Comparison of ENCODE assay signal across 8 mouse cellular contexts in genomic region chr19:5559631-5560456, GRCm38 (mm10). TPM values are rescaled to one million over a fixed set of nuclear protein-coding genes. Genes with fewer than 3 reads are reported as not detected.
DNase-seq lines count a peak whose midpoint lies in the region; ATAC-seq and TF ChIP-seq lines count a peak whose summit lies in the region.

No protein-coding gene starts in this region.

- peak overlapping the region; percentile 73 for H3K27ac ChIP-seq in testis, adult 2 months (ENCODE audit: control insufficient read depth, insufficient read depth, low read depth, low read length)
- H3K27ac ChIP-seq in forebrain, embryonic 14.5 days (ENCODE audit: low read depth, low read length), result no peak overlapping the region
- no peak overlapping the region for H3K27ac ChIP-seq in neural tube, embryonic 13.5 days (replicated peaks)

- H3K36me3 ChIP-seq in testis, adult 2 months (ENCODE audit: control insufficient read depth, insufficient read depth, low read length), result no peaks in the 10 kb centered on the region
- H3K36me3 ChIP-seq in forebrain, embryonic 14.5 days (ENCODE audit: control insufficient read depth, insufficient read depth, low read length), result no peaks in the 10 kb centered on the region
- H3K36me3 ChIP-seq in neural tube, embryonic 13.5 days, result no peaks in the 10 kb centered on the region

- H3K4me1 ChIP-seq in testis, adult 2 months (ENCODE audit: control insufficient read depth, insufficient read depth, low read length), result peaks cover 33% of the 10 kb centered on the region
- H3K4me1 ChIP-seq in forebrain, embryonic 14.5 days (ENCODE audit: control insufficient read depth, insufficient read depth, low read length), result 0 out of 2 replicates have a peak, but pooled peaks cover 6% of the 10 kb centered on the region
- peaks cover 20% of the 10 kb centered on the region for H3K4me1 ChIP-seq in neural tube, embryonic 13.5 days (replicated peaks)

- H3K9ac ChIP-seq in forebrain, embryonic 14.5 days (ENCODE audit: low read length), result peak overlapping the region; percentile 29; the same call in 1 of the 2 replicates
- H3K9ac ChIP-seq in neural tube, embryonic 13.5 days, result peak overlapping the region; percentile 55

- peak overlapping the region; percentile 87 for H3K4me3 ChIP-seq in testis, adult 2 months (ENCODE audit: control insufficient read depth, low read depth, low read length)
- peak overlapping the region; percentile 27 for H3K4me3 ChIP-seq in forebrain, embryonic 14.5 days (ENCODE audit: low read depth, low read length)
- H3K4me3 ChIP-seq in neural tube, embryonic 13.5 days, result peak overlapping the region; percentile 29

- H3K9me3 ChIP-seq in forebrain, embryonic 14.5 days (replicated peaks; ENCODE audit: control insufficient read depth, low read length), result no peaks in the 10 kb centered on the region
- no peaks in the 10 kb centered on the region for H3K9me3 ChIP-seq in neural tube, embryonic 13.5 days

- intact Hi-C loops in left cerebral cortex, postnatal 10 days (cut with DNase I), result no loop called here

- TF ChIP-seq CTCF in testis, adult 2 months (IDR thresholded peaks at IDR 0.05; ENCODE audit: control insufficient read depth, insufficient read depth, insufficient replicate concordance, low read depth, low read length), result no peak

- WGBS in forebrain, embryonic 14.5 days, result 1% methylated on average over 69 of the region's 69 CpGs
- under 1% methylated on average over 69 of the region's 69 CpGs for WGBS in neural tube, embryonic 13.5 days

- H3K27me3 ChIP-seq in testis, adult 2 months (ENCODE audit: control insufficient read depth, insufficient read depth, low read length), result no peaks in the 10 kb centered on the region
- peaks cover 58% of the 10 kb centered on the region for H3K27me3 ChIP-seq in forebrain, embryonic 14.5 days (replicated peaks; ENCODE audit: control insufficient read depth, insufficient read depth, low read length)
- H3K27me3 ChIP-seq in neural tube, embryonic 13.5 days, result peaks cover 99% of the 10 kb centered on the region

- no peak for DNase-seq in testis, postnatal 10 days (ENCODE audit: low spot score)
- DNase-seq in forebrain, embryonic 14.5 days (ENCODE audit: low spot score), result no peak
- DNase-seq in kidney, postnatal 4 days, result peak; percentile 74 to 84
- no peak for DNase-seq in left cerebral cortex, postnatal 10 days (ENCODE audit: extremely low spot score in 1 of 2, low spot score in 2 of 2)
- DNase-seq in left cerebral cortex, adult 8-10 months (ENCODE audit: low spot score in 2 of 2), result no peak

- TF ChIP-seq POLR2A in testis, adult 2 months (IDR thresholded peaks at IDR 0.05; ENCODE audit: control insufficient read depth, low read depth, low read length), result no peak; the same call in none of the 2 replicates

- H3K4me2 ChIP-seq in forebrain, embryonic 14.5 days (ENCODE audit: low read length), result peak overlapping the region; percentile 48
- H3K4me2 ChIP-seq in neural tube, embryonic 13.5 days, result peak overlapping the region; percentile 59

- ATAC-seq in forebrain, embryonic 14.5 days, result no peak
- ATAC-seq in neural tube, embryonic 13.5 days (ENCODE audit: low read depth), result no peak
- no peak for ATAC-seq in inflammation-experienced regulatory T-cells, adult 6 months

RNA-seq across cellular contexts. Expression of gene Ovol1, which starts 0.6 kb away (rescaled TPM):
- 8.5 and 10.1 TPM in 2 replicates for polyA plus RNA-seq in testis, adult 2 months (2012; rRNA removed)
- 0.16 TPM in 1 of 2 replicates, not detected in the other for polyA plus RNA-seq in forebrain, embryonic 14.5 days (2014; fragmentation: Nextera tagmentation; extraction: Ambion mirVana)
- 0.11 TPM in 1 of 2 replicates, not detected in the other for polyA plus RNA-seq in neural tube, embryonic 13.5 days (2015; fragmentation: Nextera tagmentation; extraction: Ambion mirVana)
- not detected for total RNA-seq in left cerebral cortex, postnatal 10 days (2021)
- not detected for polyA plus RNA-seq in inflammation-experienced regulatory T-cells, adult 6 months (2017; shearing (Covaris generic))
- total RNA-seq in left cerebral cortex, adult 8-10 months (2022), result not detected

RNA-seq across cellular contexts. Expression of gene Ap5b1, which starts 8.0 kb away (rescaled TPM):
- polyA plus RNA-seq in testis, adult 2 months (2012; rRNA removed), result 15.4 and 16.7 TPM in 2 replicates
- polyA plus RNA-seq in forebrain, embryonic 14.5 days (2014; fragmentation: Nextera tagmentation; extraction: Ambion mirVana), result 1.5 and 1.6 TPM in 2 replicates
- polyA plus RNA-seq in neural tube, embryonic 13.5 days (2015; fragmentation: Nextera tagmentation; extraction: Ambion mirVana), result 2.9 and 3.5 TPM in 2 replicates
- total RNA-seq in left cerebral cortex, postnatal 10 days (2021), result 1 to 10 TPM; 8.3 to 9.2 TPM
- 1 to 10 TPM; 5.8 to 7.4 (median 6.5) TPM for polyA plus RNA-seq in inflammation-experienced regulatory T-cells, adult 6 months (2017; shearing (Covaris generic))
- 1 to 10 TPM; 6.9 to 9.1 (median 7.8) TPM for total RNA-seq in left cerebral cortex, adult 8-10 months (2022)

RNA-seq across cellular contexts. Expression of gene Rnaseh2c, which starts 41.8 kb away (rescaled TPM):
- 27.3 and 36.7 TPM in 2 replicates for polyA plus RNA-seq in testis, adult 2 months (2012; rRNA removed)
- polyA plus RNA-seq in forebrain, embryonic 14.5 days (2014; fragmentation: Nextera tagmentation; extraction: Ambion mirVana), result 85.7 and 95.8 TPM in 2 replicates
- polyA plus RNA-seq in neural tube, embryonic 13.5 days (2015; fragmentation: Nextera tagmentation; extraction: Ambion mirVana), result 79.2 and 87.8 TPM in 2 replicates
- total RNA-seq in left cerebral cortex, postnatal 10 days (2021), result 10 to 100 TPM; 68.2 to 71.7 TPM
- polyA plus RNA-seq in inflammation-experienced regulatory T-cells, adult 6 months (2017; shearing (Covaris generic)), result 100 to 1,000 TPM in 1 of 3 experiments, 10 to 100 TPM in 2; 40.8 to 104 (median 97.1) TPM
- 10 to 100 TPM; 68.0 to 88.2 (median 72.1) TPM for total RNA-seq in left cerebral cortex, adult 8-10 months (2022)

RNA-seq across cellular contexts. Expression of gene Snx32, which starts 49.5 kb away (rescaled TPM):
- polyA plus RNA-seq in testis, adult 2 months (2012; rRNA removed), result 11.0 and 12.7 TPM in 2 replicates
- polyA plus RNA-seq in forebrain, embryonic 14.5 days (2014; fragmentation: Nextera tagmentation; extraction: Ambion mirVana), result 55.3 and 73.2 TPM in 2 replicates
- polyA plus RNA-seq in neural tube, embryonic 13.5 days (2015; fragmentation: Nextera tagmentation; extraction: Ambion mirVana), result 69.9 and 74.3 TPM in 2 replicates
- total RNA-seq in left cerebral cortex, postnatal 10 days (2021), result 10 to 100 TPM; 76.9 to 77.8 TPM
- 10 to 100 TPM; 11.7 to 26.7 (median 20.0) TPM for polyA plus RNA-seq in inflammation-experienced regulatory T-cells, adult 6 months (2017; shearing (Covaris generic))
- 10 to 100 TPM; 82.4 to 93.9 (median 89.3) TPM for total RNA-seq in left cerebral cortex, adult 8-10 months (2022)

RNA-seq across cellular contexts. Expression of gene Kat5, which starts 50.2 kb away (rescaled TPM):
- polyA plus RNA-seq in testis, adult 2 months (2012; rRNA removed), result 108 and 120 TPM in 2 replicates
- 43.7 and 49.7 TPM in 2 replicates for polyA plus RNA-seq in forebrain, embryonic 14.5 days (2014; fragmentation: Nextera tagmentation; extraction: Ambion mirVana)
- polyA plus RNA-seq in neural tube, embryonic 13.5 days (2015; fragmentation: Nextera tagmentation; extraction: Ambion mirVana), result 72.3 and 77.2 TPM in 2 replicates
- 10 to 100 TPM; 70.9 to 79.7 TPM for total RNA-seq in left cerebral cortex, postnatal 10 days (2021)
- 10 to 100 TPM; 34.5 to 46.1 (median 42.4) TPM for polyA plus RNA-seq in inflammation-experienced regulatory T-cells, adult 6 months (2017; shearing (Covaris generic))
- total RNA-seq in left cerebral cortex, adult 8-10 months (2022), result 100 to 1,000 TPM in 1 of 4 experiments, 10 to 100 TPM in 3; 87.3 to 115 (median 97.0) TPM

Comparison
In these comparisons a context has a peak if more than half of its experiments do, and no peak if none do; other contexts are left out.
1. H3K4me3 ChIP-seq: peak in every context shown above with its lines; median percentile 87 in testis, adult 2 months; 29 in neural tube, embryonic 13.5 days; 27 in forebrain, embryonic 14.5 days.
2. DNase-seq: peak in kidney, postnatal 4 days (2 of 2); none in testis, postnatal 10 days (single experiment), forebrain, embryonic 14.5 days (single experiment), left cerebral cortex, postnatal 10 days (0 of 2) and left cerebral cortex, adult 8-10 months (0 of 2).